Mouse (Mus musculus) liver, postnatal 0 days (tissue): ENCODE data around the gene Brwd1.

Experiments used
- CTCF ChIP-seq: sonication (generic); IDR thresholded peaks from 2 replicates; pipeline ENCODE4 v1.5.1; 2016; ENCODE audit warnings: antibody characterized with exemption, low read depth
- EP300 ChIP-seq: IDR thresholded peaks from 2 replicates; pipeline ENCODE4 v1.6.1; 2016; ENCODE audit warnings: antibody characterized with exemption, low read depth, mild to moderate bottlenecking

- TF ChIP-seq CTCF (no peak), EP300 (no peak)
Observed at GRCm38 (mm10) chr16:95943186-95943585, 139.1 kb downstream of the Brwd1 start.
